ENCODE assay signal across 13 mouse cellular contexts in genomic region chr15:40047100-40047499, GRCm38 (mm10).
DNase-seq lines count a peak whose midpoint lies in the region; ATAC-seq lines count a peak whose summit lies in the region.
"Had no signal": no experiment of that assay in that cellular context is flagged by ENCODE, and none has a peak within 500 bp of the region (broad histone marks: within the 10 kb centered on the region; RNA-seq: fewer than 3 reads in every experiment).

No protein-coding gene starts in this region.

- peak; percentile 87 for ATAC-seq in megakaryocyte progenitor cell, adult 5-6 weeks (replicated peaks; ENCODE audit: poor library complexity)
- ATAC-seq: forebrain, embryonic 15.5 days; intestine, embryonic 16.5 days had no signal

- intact Hi-C loops in left cerebral cortex, postnatal 4 days (cut with DNase I), result no loop called here

- peak; percentile 15 for DNase-seq in 416B (ENCODE audit: low read depth)
- peak; percentile 2 for DNase-seq in Muller cell, postnatal 12 days (ENCODE audit: inconsistent ontology term)
- peak; percentile 78 for DNase-seq in fibroblast of lung, adult 2 months (ENCODE audit: low read depth)
- no peak for DNase-seq in thymus, postnatal 10 days (ENCODE audit: low spot score in 2 of 2)
- DNase-seq in left cerebral cortex, postnatal 4 days, result no peak
- no peak for DNase-seq in thymus, postnatal 25 days
- DNase-seq: adrenal gland, postnatal 10 days; cerebellum, adult 2 months; cerebellum, postnatal 10 days; gastrocnemius, postnatal 36 days had no signal

Comparison
In these comparisons a context has a peak if more than half of its experiments do, and no peak if none do; other contexts are left out.
1. DNase-seq: peak in 416B (single experiment), Muller cell, postnatal 12 days (single experiment) and fibroblast of lung, adult 2 months (single experiment); none in thymus, postnatal 10 days (0 of 2), left cerebral cortex, postnatal 4 days (single experiment) and thymus, postnatal 25 days (single experiment).